12 mouse cellular contexts compared by ENCODE assay signal in the genomic region with DNA sequence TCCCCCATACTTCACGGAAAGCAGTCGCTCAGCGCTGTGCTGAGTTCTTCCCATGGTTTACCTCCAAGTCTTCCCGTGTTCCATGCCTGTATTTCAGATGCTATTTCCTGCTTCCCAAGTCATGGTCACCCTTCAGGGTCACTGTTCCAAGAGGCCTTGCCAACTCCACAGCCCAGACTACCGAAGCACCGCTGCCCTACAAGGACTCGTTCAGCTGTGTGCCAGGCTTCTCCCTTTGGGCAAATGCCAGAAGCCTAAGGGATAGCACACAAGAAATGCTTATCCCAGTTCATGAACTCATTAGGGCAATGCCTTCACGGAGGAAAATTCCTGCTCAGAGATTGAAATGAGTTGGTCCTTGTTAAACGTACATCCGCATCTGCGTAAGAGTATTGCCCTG. TPM values are rescaled to one million over a fixed set of nuclear protein-coding genes. Genes with fewer than 3 reads are reported as not detected.
DNase-seq lines count a peak whose midpoint lies in the region; ATAC-seq lines count a peak whose summit lies in the region.
"Had no signal": no experiment of that assay in that cellular context is flagged by ENCODE, and none has a peak within 500 bp of the region (broad histone marks: within the 10 kb centered on the region; RNA-seq: fewer than 3 reads in every experiment).

No protein-coding gene starts in this region.

- H3K4me1 ChIP-seq in lung, embryonic 16.5 days (replicated peaks; ENCODE audit: control insufficient read depth, insufficient read depth, low read length): no peaks in the 10 kb centered on the region; the same call in 1 of the 2 replicates
- H3K4me1 ChIP-seq in stomach, embryonic 16.5 days (ENCODE audit: control insufficient read depth, insufficient read depth, low read length): no peaks in the 10 kb centered on the region

- peak; percentile 23; the same call in 1 of the 2 replicates for ATAC-seq in lung, embryonic 16.5 days (ENCODE audit: low read depth)
- ATAC-seq in stomach, embryonic 16.5 days (ENCODE audit: insufficient read depth, low FRiP score): no peak
- ATAC-seq: hindbrain, embryonic 16.5 days had no signal

- H3K9ac ChIP-seq in lung, embryonic 16.5 days (ENCODE audit: low read length): no peak overlapping the region
- no peak overlapping the region for H3K9ac ChIP-seq in stomach, embryonic 16.5 days (ENCODE audit: low read length)

- no peak overlapping the region for H3K4me2 ChIP-seq in lung, embryonic 16.5 days (ENCODE audit: low read depth, low read length)
- no peak overlapping the region for H3K4me2 ChIP-seq in stomach, embryonic 16.5 days (ENCODE audit: low read depth, low read length)

- no peak overlapping the region for H3K4me3 ChIP-seq in lung, embryonic 16.5 days (ENCODE audit: low read length)
- no peak overlapping the region for H3K4me3 ChIP-seq in stomach, embryonic 16.5 days (replicated peaks; ENCODE audit: low read length)

- H3K9me3 ChIP-seq in lung, embryonic 16.5 days (ENCODE audit: control insufficient read depth, low read length): no peaks in the 10 kb centered on the region
- no peaks in the 10 kb centered on the region for H3K9me3 ChIP-seq in stomach, embryonic 16.5 days (replicated peaks; ENCODE audit: control insufficient read depth, low read length)

- H3K27ac ChIP-seq in lung, embryonic 16.5 days (ENCODE audit: low read length): no peak overlapping the region
- peak overlapping the region; percentile 62 for H3K27ac ChIP-seq in stomach, embryonic 16.5 days (ENCODE audit: low read length)

- no peaks in the 10 kb centered on the region for H3K27me3 ChIP-seq in lung, embryonic 16.5 days (ENCODE audit: control insufficient read depth, insufficient read depth, low read depth, low read length)
- H3K27me3 ChIP-seq in stomach, embryonic 16.5 days (ENCODE audit: control insufficient read depth, insufficient read depth, low read length): no peaks in the 10 kb centered on the region

- intact Hi-C loops in heart, postnatal 14 days (cut with DNase I): no loop called here

- DNase-seq in lung, postnatal 14 days: no peak
- peak; percentile 58 to 60 for DNase-seq in adrenal gland, postnatal 36 days
- peak; percentile 8 to 47 for DNase-seq in heart, postnatal 14 days
- DNase-seq in T-cell, adult 2 months (ENCODE audit: low spot score): no peak
- no peak for DNase-seq in frontal cortex, postnatal 14 days (ENCODE audit: low spot score in 2 of 2)
- no peak for DNase-seq in right cerebral cortex, postnatal 4 days
- DNase-seq: gastrocnemius, postnatal 10 days; kidney, postnatal 4 days; spleen, adult 18-20 months had no signal

- peaks cover 5% of the 10 kb centered on the region for H3K36me3 ChIP-seq in lung, embryonic 16.5 days (ENCODE audit: control insufficient read depth, insufficient read depth, low read length)
- H3K36me3 ChIP-seq in stomach, embryonic 16.5 days (ENCODE audit: control insufficient read depth, insufficient read depth, low read length): no peaks in the 10 kb centered on the region

- 78% methylated on average over 11 of the region's 11 CpGs for WGBS in lung, embryonic 16.5 days
- WGBS in stomach, embryonic 16.5 days: 77% methylated on average over 11 of the region's 11 CpGs

RNA-seq across cellular contexts. Expression of a gene that starts 47.0 kb away (rescaled TPM):
- polyA plus RNA-seq in lung, embryonic 16.5 days (2015; fragmentation: Nextera tagmentation; extraction: Ambion mirVana): 5.6 and 6.9 TPM in 2 replicates
- under 1 TPM; 0.73 to 0.79 TPM for total RNA-seq in adrenal gland, postnatal 36 days (2021)
- total RNA-seq in heart, postnatal 14 days (2021): 1 to 10 TPM in 1 of 2 experiments, under 1 TPM in 1; 0.81 to 1.2 TPM
- polyA plus RNA-seq in stomach, embryonic 16.5 days (2015; fragmentation: Nextera tagmentation; extraction: Ambion mirVana): 4.3 and 5.2 TPM in 2 replicates

Comparison
In these comparisons a context has a peak if more than half of its experiments do, and no peak if none do; other contexts are left out.
1. DNase-seq: peak in adrenal gland, postnatal 36 days (2 of 2) and heart, postnatal 14 days (2 of 2); none in lung, postnatal 14 days (single experiment), T-cell, adult 2 months (single experiment), frontal cortex, postnatal 14 days (0 of 2) and right cerebral cortex, postnatal 4 days (single experiment).